Mouse (Mus musculus): ENCODE measurements around the gene Igf1.

The Igf1 gene

GRCm38 (mm10) chr10:87904324-87904723 is 46.3 kb downstream of the Igf1 start:
- no peak for DNase-seq

DNA sequence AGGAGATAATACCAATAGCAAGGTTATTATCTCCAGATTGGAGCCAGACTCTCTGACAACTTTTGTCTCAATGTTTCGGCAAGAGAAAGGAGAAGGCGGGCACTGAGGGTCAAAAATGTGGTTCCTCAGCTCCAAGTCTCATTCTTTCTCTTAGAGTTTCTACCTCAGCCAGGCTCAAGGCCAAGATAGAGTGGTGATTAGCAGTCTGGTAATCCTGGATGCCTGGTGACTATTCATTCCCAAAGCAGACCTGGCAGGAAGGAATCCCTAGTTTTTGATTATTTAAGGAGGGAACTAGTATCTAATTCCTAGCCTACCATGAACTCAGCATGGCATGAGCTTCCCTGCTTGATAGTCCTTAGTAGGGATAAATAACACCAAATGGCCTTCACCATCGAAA is 47.0 kb downstream of the Igf1 start:
- DNase-seq: no peak

GRCm38 (mm10) chr10:87906121-87906520 is 48.1 kb downstream of the Igf1 start:
- DNase-seq: no peak

DNA sequence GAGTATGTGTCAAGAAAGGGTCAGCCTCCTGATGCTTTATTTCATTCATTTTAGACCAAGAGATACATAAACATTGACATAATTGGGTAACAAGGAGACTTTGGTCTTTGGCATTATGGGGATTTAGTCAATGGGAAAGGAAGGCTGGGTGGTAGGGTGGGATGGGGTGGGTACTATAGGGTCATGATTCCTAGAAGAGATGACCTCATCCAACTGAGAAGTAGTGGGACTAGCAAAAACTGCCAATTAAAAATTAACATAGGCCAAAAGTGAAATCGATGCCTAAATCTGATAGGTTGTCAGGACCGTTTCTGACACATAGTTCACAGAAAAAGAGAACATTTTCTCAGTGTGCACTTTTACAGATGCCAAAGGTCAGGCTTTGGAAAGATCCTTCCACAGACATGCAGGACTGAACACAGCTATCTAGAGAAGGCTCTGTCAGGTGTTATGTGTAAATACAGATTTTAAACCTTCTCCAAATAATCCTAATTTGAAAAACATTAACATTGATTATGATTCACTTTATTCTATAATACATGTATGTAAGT is 48.8 kb downstream of the Igf1 start:
- no peak for DNase-seq

- DNase-seq: no peak
Measured at GRCm38 (mm10) chr10:87913852-87914251, 55.8 kb downstream of the Igf1 start.

DNA sequence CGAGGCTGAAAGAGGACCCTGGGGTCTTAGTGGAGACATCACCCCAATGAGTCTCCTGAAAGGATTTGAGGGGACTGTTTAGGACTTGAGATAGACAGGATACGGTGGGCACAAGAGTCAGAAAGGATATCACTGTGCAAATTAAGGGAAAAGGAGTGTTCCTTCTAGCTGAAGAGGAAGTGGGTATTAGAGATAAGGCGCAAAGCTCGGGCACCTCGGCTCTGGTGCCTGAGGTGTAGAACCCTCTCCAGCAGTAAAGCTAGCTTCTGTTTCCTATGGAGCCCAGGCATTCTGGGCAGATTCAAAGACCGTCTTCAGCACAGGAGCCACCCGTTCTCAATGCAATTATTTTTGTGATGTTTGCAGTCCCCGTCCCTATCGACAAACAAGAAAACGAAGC is 56.9 kb downstream of the Igf1 start:
- DNase-seq: no peak

- DNase-seq: no peak
Measured at GRCm38 (mm10) chr10:87915782-87916181, 57.7 kb downstream of the Igf1 start.

- no peak for DNase-seq
Measured at GRCm38 (mm10) chr10:87922263-87922662, 64.2 kb downstream of the Igf1 start.

- no peak for DNase-seq
Measured at GRCm38 (mm10) chr10:87926564-87926963, 68.5 kb downstream of the Igf1 start.

DNA sequence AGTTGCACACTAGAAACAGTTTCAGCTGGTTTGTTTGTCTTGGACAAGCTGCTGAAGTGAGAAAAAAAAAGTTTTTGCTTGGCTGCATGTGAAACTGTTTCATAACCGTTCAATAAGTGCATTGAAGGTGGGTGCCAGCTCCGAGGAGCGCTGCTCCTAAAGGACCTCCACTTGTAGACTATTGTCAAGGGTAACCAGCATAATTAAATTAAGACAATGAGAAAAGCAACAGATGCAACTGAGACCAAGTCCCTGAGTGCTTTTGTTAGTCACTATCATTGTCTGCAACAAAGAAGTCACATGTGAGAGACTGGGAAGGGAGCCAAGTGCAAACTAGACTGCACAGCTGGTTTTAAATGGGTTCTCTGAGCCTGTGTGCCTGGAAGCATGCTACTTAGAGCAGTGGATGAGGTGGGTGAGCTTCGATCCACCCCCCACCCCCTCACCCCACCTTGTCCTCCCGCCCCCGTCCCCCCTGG is 69.1 kb downstream of the Igf1 start:
- DNase-seq: no peak

DNA sequence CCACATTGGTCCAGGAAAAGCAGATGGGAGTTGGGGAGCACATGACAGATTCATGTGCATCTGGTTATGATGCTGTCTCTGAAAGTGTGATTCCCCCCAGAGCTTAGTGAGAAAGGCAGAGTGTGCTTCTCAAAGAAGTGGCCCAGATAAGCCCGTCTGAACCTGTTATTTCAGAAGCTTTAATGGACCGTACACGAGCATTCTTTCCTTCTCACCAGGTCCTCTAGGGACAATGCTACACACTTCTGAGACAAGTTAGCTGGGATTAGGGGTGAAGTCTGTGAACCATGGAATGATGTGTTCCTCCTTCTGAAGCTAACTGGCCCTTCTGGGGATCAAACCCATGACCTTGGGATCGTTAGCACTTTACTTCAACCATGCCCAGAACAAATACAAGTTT is 90.1 kb downstream of the Igf1 start:
- DNase-seq: no peak

DNA sequence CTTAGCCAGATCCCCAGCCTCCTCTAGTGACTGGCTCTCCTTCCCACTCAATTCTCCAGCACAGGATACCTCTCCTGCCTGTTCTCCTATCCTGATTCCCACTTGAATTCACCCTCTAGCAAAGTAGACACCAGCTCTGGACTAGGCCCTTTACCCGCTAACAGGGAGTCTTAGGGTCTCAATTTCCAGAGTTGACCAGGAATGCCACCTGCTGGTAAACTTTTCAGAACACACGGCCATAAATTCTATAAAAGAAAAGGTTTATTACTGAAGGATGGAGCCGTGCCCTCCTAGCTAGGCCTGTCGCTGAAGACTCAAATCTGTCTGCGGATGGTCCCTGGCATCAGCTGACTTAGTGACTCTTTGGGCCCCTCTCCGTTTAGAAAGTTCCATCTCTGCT is 113.5 kb downstream of the Igf1 start:
- DNase-seq: no peak

DNA sequence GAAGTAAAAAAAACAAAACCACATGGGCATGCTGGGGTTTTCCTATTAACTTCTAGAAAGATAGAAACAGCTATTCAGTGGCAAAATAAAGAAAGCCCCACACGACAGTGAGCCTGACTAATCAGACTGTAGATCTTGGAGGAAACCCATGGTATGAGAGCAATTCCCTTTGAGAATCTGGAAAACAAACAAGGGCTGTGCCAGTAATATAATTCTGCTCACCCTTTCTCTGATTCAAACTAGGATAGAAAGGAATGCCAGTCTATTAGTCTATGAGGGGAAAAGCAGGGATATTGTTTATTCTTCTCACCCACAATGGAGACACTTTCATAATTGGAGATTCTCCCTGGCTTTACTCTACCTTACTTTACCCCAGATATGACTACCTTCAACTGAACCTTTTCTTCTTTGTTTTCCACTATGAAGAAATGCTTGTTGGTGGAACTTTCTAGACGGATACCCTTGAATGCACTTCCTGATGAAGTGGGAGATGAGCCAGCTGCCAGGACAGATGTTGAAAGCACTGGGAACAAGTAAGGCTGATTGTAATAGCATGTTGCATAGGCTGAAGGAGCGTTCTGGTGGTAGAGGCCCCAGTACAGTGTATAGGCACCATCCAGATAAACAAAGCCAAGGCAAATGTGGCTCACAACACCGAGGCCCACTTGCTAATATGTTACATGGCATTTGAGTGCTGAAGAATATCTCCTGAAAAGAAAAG is 116.0 kb downstream of the Igf1 start:
- DNase-seq: no peak

- DNase-seq: no peak
Measured at GRCm38 (mm10) chr10:87985375-87985774, 127.3 kb downstream of the Igf1 start.

DNA sequence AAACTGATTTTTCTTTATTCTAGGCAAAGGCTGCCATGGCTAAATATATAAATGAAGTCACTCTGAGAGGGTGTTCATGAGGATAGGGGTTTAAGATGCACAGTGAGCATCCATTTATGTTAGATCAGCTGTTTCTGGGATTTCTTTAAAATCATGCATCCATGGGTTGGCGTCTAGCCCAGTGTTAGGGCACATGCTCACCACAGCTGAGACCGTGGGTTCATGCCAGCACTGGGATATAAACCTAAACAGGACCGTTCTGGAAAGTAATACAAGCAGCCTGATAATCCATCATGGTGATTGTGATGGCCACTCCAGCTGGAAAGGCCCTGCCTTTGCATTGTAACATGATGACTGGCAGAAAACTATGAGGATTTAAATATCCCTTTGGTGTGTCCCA is 128.1 kb downstream of the Igf1 start:
- no peak for DNase-seq

Data from thymus, postnatal 14 days (tissue).